Mouse (Mus musculus) MEL-GATA-1-ER (cell line): ENCODE measurements around the gene Gm17334.

Experiments used
- DNase-seq: peaks from one replicate; pipeline ENCODE4 v3.0.0-alpha.2; 2012; ENCODE audit warnings: low read depth; ENCODE audit errors: extremely low read depth

Gene Gm17334

GRCm38 (mm10) chr11:53747985-53748384 is 25.0 kb downstream of the Gm17334 start:
- no peak for DNase-seq

- no peak for DNase-seq
These were observed 27.7 kb downstream of the Gm17334 start for GRCm38 (mm10) chr11:53745260-53745659.

- DNase-seq = no peak
These were observed 30.6 kb downstream of the Gm17334 start for GRCm38 (mm10) chr11:53742353-53742752.

DNA sequence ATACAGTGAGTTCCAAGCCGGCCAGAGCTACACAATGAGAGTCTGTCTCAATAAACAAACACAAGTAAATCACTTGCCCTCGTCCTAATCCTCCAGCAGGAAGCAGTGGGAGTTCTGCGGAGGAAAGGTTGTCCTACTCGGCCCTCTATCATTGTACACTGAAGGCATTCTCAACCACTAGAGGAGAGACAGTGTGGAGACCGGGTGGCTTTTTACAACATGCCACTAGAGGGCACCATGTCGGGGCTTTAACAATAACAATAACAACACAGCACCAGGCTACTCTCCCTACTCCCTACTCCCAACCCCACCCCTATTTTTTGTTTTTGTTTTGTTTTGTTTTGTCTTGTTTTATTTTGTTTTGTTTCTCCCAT is 35.4 kb downstream of the Gm17334 start:
- peak; percentile 67 for DNase-seq

DNA sequence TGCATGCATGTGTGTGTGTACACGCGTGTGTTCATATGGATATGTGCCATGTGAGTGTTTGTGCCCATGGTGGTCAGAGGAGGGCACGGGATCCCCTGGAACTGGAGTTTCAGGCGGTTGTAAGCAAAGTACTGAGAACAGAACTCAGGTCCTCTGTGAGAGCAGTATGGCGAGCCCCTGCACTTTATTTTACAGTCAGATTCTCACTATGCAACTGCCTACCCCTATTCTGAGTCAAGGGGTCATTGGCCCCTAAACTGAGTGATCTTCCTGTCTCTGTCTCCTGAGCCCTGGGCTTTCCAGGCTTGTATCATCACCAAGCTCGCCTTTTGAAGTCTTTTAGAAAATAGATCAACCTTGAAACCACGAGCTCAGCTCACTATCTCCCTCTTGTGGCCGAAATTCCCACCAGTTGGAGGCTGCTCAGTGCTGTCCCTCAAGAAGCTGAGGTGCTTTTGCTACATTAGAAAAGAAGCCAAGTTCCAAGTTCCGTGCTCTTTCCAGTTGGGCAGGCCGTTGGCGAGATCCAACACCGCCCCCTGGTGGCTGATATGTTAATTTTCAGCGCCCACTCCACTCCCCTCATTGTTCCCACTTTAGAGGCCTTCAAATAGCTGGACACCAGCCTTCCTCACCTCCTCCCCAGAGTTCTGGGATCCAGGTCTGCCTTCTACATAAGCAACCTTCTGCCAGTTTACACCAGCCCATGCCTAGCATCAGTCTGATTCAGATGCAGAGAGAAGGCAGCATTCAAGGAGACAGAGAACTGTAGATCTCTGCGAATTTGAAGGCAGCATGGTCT is 36.0 kb downstream of the Gm17334 start:
- DNase-seq = peak; percentile 95

DNA sequence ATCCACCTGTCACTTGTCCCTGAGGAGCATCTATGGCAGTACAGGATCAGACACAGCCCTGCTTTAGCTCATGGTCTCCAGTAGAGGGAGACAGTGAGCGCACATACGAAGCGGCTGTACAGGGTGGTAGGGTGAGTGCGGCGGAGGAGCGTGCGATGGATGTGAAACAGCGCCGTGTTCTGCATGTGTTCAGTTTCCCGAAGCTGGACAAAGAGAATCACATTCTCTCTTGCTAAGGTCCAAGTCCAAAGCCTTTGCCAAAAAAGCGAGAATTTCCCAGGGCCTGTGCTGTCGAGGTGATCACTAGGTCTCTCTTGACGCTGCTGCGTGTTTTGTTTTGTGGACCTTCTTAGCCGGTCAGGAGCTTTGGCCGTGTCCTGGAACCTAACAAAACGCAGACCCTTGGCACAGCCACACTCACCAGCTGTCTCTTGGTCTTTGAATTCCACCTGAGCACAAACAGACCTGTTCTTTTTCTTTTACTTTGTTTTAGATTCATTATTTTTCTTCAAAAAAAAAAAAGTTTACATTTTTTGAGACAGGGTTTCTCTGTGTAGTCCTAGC is 37.2 kb downstream of the Gm17334 start:
- DNase-seq = peak; percentile 85

GRCm38 (mm10) chr11:53734970-53735681 is 37.9 kb downstream of the Gm17334 start:
- peak; percentile 70 for DNase-seq

DNA sequence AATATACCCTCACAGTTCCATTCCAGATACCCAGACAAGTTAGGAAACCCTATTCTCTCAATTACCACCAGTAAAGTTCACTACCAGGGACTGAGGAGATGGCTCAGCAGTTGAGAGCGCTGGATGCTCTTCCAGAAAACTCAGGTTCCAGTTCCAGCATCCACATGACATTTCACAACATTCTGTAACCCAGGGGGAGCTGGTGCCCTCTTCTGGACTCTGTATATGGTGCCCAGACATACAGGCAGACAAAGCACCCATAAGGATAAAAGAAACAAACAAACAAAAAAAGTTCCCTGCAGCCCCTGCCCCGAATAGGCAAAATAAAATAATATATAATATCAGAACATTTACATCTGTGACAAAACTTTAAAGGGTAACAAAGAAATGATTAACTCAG is 38.6 kb downstream of the Gm17334 start:
- DNase-seq = peak; percentile 16

DNA sequence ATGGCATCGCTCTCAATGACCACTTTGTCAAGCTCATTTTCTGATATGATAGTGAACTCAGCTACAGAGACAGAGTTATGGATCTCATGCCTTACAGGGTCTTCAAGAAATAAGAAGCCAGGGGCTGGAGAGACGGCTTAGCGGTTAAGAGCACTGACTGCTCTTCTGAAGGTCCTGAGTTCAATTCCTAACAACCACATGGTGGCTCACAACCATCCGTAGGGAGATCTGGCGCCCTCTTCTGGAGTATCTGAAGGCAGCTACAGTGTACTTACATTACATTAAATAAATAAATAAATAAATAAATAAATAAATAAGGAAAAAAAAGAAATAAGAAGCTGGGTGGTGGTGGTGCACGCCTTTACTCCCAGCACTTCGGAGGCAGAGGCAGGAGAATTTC is 39.2 kb downstream of the Gm17334 start:
- DNase-seq = peak; percentile 22

- DNase-seq = peak; percentile 19
These were observed 40.7 kb downstream of the Gm17334 start for GRCm38 (mm10) chr11:53732244-53732643.

DNA sequence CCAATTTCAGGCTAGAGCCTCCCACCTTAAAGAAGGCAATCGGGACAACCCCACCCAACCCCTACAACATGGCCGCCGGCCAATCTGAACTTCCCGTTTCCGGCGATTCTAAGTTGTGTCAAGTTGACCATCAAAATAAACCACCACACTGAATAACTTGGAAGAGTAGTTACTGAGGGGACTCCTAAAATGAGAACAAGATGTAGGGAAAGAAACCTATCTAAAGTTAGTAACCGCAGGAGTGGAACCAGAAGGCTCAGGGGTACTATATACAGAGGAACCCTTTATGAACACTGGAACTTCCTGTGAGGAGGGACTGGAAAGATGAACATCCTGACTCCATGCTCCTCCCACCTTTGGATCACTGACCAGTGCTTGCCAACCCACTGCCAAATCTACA is 41.5 kb downstream of the Gm17334 start:
- peak; percentile 10 for DNase-seq
